Mouse (Mus musculus) testis, adult 2 months (tissue): ENCODE data around the gene Ubtd1.

ENCODE experiments used
- CTCF ChIP-seq: fragments of 200-500 bp; IDR thresholded peaks from 2 replicates; pipeline ENCODE4 v1.5.1; 2012; ENCODE audit warnings: low read depth, mild to moderate bottlenecking, inconsistent platforms, low read length, moderate library complexity; ENCODE audit not compliant: control insufficient read depth, insufficient read depth, insufficient replicate concordance
- POLR2A ChIP-seq: fragments of 200-500 bp; IDR thresholded peaks from 2 replicates; pipeline ENCODE4 v1.6.1; 2012; ENCODE audit warnings: low read depth, mild to moderate bottlenecking, inconsistent platforms, low read length, moderate library complexity; ENCODE audit not compliant: control insufficient read depth

- TF ChIP-seq CTCF (no peak), POLR2A (peak; percentile 90)
These were observed 48.1 kb upstream of the Ubtd1 start, which contains the start of the genes Exosc1 and Zdhhc16 for GRCm38 (mm10) chr19:41933179-41934086.
